Mouse (Mus musculus) small intestine, adult 2 months (tissue): ENCODE results near the gene Ranbp3l. TPM values are rescaled to one million over a fixed set of nuclear protein-coding genes. Genes with fewer than 3 reads are reported as not detected.

Source experiments
- H3K27ac ChIP-seq: fragments of 200-500 bp; 2 replicates; pipeline ENCODE4 v1.5.1; 2012; ENCODE audit warnings: low read depth, low read length, control low read depth, inconsistent platforms; ENCODE audit not compliant: insufficient read depth
- H3K27me3 ChIP-seq: fragments of 200-500 bp; 2 replicates; pipeline ENCODE4 v1.6.1; 2012; ENCODE audit warnings: mild to moderate bottlenecking, moderate library complexity, low read length, inconsistent platforms; ENCODE audit not compliant: control insufficient read depth, insufficient read depth
- H3K36me3 ChIP-seq: fragments of 200-500 bp; 2 replicates; pipeline ENCODE4 v1.6.1; 2012; ENCODE audit warnings: mild to moderate bottlenecking, low read length, control low read depth, inconsistent platforms; ENCODE audit not compliant: control insufficient read depth, insufficient read depth
- H3K4me1 ChIP-seq: fragments of 200-500 bp; 2 replicates; pipeline ENCODE4 v1.6.1; 2012; ENCODE audit warnings: low read length, inconsistent platforms, mixed read lengths; ENCODE audit not compliant: control insufficient read depth, insufficient read depth, insufficient read length
- H3K4me3 ChIP-seq: fragments of 200-500 bp; 2 replicates; pipeline ENCODE4 v1.5.1; 2012; ENCODE audit warnings: low read depth, mild to moderate bottlenecking, control low read depth, inconsistent platforms, low read length, moderate library complexity
- CTCF ChIP-seq: fragments of 200-500 bp; IDR thresholded peaks from 2 replicates; pipeline ENCODE4 v1.5.1; 2012; ENCODE audit warnings: low read depth, mild to moderate bottlenecking, control low read depth, inconsistent platforms, low read length, moderate library complexity, mixed read lengths; ENCODE audit not compliant: insufficient replicate concordance, insufficient read length; ENCODE audit errors: extremely low read depth
- POLR2A ChIP-seq: fragments of 200-500 bp; IDR thresholded peaks from 2 replicates; pipeline ENCODE4 v1.6.1; 2012; ENCODE audit warnings: low read depth, mild to moderate bottlenecking, control low read depth, inconsistent platforms, low read length, moderate library complexity
- WGBS: fragments of 180-500 bp; shearing (Covaris S2); methylation state at CpG from one replicate; pipeline ENCODE4 v1.1.7; 2018; 5-methylcytosine and 5-hydroxymethylcytosine counted together
- polyA plus RNA-seq: library from polyadenylated mRNA; depleted of rRNA; stranded (reverse); fragments of >200 nt; gene quantifications from 2 replicates; pipeline ENCODE4 v1.2.3, GENCODE M21; 2012

Ranbp3l gene
- polyA plus RNA-seq, 1 experiment, result not detected

DNA sequence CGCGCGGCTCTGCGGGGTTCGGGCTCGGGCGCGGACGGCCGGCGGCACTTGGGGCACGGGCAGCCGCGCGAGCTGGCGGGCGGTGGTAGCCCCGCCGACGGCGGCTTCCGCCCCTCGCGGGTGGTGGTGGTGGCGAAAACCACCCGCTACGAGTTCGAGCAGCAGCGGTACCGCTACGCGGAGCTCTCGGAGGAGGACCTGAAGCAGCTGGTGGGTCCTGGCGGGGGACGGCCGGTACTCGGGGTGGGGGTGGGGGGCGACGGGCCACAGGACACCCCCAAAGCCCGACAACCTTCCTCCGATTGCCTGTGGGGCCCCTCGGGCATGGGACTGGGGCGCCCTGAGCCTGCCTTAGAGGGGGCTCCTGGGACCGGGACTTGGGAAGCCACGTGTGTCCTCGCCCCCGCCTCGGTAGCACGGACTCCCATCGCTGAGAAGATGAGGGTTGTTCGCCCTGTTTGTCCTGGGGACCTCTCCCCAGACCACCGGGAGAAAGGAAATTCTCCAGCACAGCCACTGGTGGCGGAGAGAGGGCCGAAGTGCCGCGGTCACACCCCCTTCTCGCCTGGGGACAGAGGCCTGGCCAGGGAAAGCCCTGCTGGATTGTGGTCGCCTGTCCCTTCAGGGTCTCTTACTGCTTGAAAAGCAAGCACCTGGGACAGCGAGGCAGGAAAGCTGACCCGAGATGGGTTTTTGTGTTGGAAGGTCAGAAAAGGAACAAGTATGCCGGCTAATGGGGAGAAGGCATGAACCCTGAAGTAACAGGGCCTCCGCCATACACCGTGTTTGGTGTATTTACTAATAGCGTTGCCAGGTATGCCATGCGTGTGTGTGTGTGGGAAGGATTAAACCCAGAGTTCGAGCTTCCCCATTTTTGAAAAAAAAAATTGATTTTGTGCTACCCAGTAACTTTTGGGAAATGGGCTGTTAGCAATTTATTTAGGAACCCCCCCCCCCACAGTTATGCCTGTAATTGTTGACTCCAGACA is 104.1 kb downstream of the Ranbp3l start:
- Histone ChIP-seq H3K36me3 (no peaks in the 10 kb centered on the region), H3K27me3 (no peaks in the 10 kb centered on the region), H3K4me1 (peaks cover 13% of the 10 kb centered on the region), H3K27ac (peak overlapping the region; percentile 45; the same call in 1 of the 2 replicates), H3K4me3 (peak overlapping the region; percentile 84)
- under 1% methylated on average over 66 of the region's 66 CpGs for WGBS
- TF ChIP-seq POLR2A, result no peak

DNA sequence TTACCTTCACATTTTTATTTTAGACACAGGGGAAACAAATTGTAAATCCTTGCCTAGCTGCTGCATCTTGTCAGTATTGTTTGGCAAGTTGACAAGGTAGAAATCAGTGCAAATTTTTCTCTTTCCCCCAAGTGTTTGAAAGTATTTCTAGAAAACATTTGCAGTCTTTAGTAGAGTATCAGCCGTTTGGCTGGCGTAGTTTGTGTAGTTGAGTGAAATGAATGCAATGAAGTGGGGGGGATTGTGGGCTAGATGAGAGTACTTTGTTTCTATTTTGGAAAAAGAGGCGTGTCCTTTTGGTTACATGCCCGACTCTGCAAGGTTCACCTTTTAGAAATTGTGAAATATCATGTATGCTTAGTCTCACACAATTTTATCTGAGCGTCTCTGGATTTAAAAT is 104.9 kb downstream of the Ranbp3l start:
- Histone ChIP-seq H3K4me1 (peaks cover 13% of the 10 kb centered on the region), H3K27me3 (no peaks in the 10 kb centered on the region), H3K4me3 (peak overlapping the region; percentile 35; the same call in 1 of the 2 replicates), H3K36me3 (no peaks in the 10 kb centered on the region), H3K27ac (peak overlapping the region; percentile 51; the same call in 1 of the 2 replicates)
- TF ChIP-seq CTCF, result no peak
- TF ChIP-seq POLR2A, result no peak
- WGBS, result under 1% methylated on average over 5 of the region's 5 CpGs

DNA sequence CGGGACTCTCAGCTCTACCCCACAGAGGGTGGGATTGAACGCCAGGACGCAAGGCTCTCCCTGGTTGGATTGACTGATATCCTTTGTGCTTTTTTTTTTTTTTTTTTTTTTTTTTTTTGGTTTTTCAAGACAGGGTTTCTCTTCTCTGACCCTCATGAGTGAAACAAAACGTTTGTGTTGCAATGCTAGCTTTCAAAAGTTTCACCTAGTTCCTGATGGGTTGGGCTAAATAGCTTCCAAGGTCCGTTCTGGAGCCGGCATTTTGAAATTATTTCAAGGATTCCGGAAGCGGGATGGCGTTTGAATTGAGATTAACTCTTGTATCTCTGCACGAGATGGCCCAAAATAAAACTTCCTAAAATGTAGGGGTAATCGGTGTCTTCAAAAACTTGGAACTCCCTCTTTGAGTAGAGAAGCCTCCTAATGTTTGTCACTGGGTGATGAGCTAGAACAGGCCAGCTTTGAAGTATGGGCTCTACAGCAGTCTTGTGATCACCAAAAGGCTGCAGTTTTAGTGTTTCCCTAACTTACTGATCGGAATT is 105.4 kb downstream of the Ranbp3l start:
- Histone ChIP-seq H3K4me1 (peaks cover 13% of the 10 kb centered on the region), H3K36me3 (no peaks in the 10 kb centered on the region), H3K4me3 (peak overlapping the region; percentile 35; the same call in 1 of the 2 replicates), H3K27ac (peak overlapping the region; percentile 51; the same call in 1 of the 2 replicates), H3K27me3 (no peaks in the 10 kb centered on the region)
- TF ChIP-seq POLR2A, result no peak
- TF ChIP-seq CTCF, result no peak
- 7% methylated on average over 12 of the region's 12 CpGs for WGBS

DNA sequence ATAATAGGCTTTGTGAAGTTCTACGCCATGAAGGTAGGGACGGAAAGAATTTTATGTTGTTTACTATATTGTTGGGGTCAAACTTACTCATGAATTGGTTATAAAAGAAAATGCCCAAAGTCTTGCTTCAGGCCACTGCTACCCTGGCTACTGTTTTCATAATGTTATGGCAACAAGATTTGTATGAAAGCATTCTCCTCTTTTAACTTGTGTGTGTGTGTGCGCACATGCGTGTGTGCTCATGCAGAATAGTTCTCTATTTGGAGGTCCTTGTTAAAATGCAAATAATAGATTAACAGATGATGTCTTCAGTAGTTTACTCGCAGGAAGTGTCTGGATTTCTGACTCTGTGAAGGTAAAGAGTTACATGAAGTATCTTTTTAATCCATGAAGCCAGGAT is 105.9 kb downstream of the Ranbp3l start:
- no peaks in the 10 kb centered on the region for H3K36me3 ChIP-seq
- H3K4me3 ChIP-seq, result no peak overlapping the region
- peaks cover 13% of the 10 kb centered on the region for H3K4me1 ChIP-seq
- H3K27ac ChIP-seq, result 0 out of 2 replicates have a peak overlapping the region, but pooled peaks have one; percentile 47
- WGBS, result 42% methylated on average over 5 of the region's 5 CpGs
- no peaks in the 10 kb centered on the region for H3K27me3 ChIP-seq
- TF ChIP-seq CTCF, result no peak
- TF ChIP-seq POLR2A, result no peak

DNA sequence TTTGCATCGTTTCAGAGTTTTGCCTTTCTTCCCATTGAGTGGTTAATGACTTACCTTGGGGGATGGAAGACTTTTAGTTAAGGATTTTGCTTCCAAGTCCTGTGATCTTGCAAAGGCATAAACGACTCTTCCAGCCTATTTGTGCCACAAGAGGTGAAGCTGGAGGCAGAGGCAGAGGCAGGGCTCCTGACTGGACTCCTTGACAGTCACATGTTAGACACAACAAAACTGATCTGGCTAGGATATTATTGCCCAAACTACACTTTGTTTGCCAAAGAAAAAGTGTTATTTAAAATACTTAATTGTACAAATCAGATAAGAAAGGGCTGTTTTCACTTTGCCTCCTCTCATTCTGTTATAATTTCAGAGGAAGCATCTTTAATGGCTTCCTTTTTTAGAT is 106.4 kb downstream of the Ranbp3l start:
- no peak overlapping the region for H3K27ac ChIP-seq
- WGBS, result 17% methylated on average over 2 of the region's 2 CpGs

DNA sequence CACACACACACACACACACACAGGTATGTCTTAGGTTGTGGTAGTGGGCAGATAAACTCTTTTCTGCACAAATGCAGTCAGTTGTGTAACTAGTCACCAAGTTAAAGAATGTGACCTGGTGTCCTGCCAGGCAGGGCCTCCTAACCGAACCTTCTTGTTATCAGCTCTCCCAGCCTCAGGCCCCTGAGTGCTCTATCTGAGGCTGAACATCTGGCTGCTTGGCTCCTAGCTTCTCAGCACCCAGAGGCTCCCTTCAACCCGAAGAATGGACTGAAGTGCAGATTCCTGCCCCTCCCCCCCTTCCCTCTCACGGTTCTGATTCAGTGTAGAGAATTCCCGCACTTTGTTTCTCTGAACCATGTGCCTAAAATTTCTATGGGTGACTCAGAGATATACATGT is 106.9 kb downstream of the Ranbp3l start:
- Histone ChIP-seq H3K4me3 (no peak overlapping the region), H3K27ac (no peak overlapping the region), H3K36me3 (no peaks in the 10 kb centered on the region), H3K4me1 (peaks cover 15% of the 10 kb centered on the region), H3K27me3 (no peaks in the 10 kb centered on the region)
- 11% methylated on average over 4 of the region's 4 CpGs for WGBS
- TF ChIP-seq CTCF (no peak), POLR2A (no peak)

More for the DNA sequence above, 106.4 kb downstream of the Ranbp3l start:
- H3K36me3 ChIP-seq, result no peaks in the 10 kb centered on the region
- no peaks in the 10 kb centered on the region for H3K27me3 ChIP-seq
- H3K4me3 ChIP-seq, result no peak overlapping the region
- peaks cover 13% of the 10 kb centered on the region for H3K4me1 ChIP-seq
- no peak for TF ChIP-seq POLR2A
- no peak for TF ChIP-seq CTCF

DNA sequence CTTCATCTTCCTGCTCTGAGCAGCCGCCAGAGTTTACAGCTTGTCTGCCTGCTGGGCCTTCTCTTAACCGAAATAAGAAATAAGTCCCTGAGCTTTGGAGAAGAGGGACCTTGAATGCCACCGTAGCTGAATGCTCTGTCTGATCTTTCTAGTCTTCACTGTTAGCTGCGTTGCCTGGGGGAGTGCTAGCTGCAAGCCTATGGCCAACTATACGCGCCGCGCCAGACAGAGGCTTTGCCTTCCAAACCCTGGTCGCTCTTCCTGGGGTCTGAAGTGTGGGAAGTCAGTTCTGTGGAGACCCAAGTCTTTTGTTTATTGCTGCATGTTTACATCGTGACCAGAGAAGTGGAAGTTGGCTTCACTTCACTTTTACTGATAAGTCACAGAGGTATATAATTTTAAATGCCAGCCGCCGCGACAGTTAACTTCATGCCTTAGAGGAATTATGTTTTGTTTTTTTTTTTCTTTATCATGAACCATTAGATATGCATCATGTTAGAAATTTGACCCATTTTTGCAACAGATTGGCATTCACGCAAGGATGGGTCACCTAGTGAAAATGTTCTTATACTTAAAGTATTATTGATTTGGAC is 108.0 kb downstream of the Ranbp3l start:
- Histone ChIP-seq H3K27me3 (no peaks in the 10 kb centered on the region), H3K4me3 (no peak overlapping the region), H3K36me3 (no peaks in the 10 kb centered on the region), H3K4me1 (peaks cover 12% of the 10 kb centered on the region), H3K27ac (no peak overlapping the region)
- TF ChIP-seq CTCF, result no peak
- TF ChIP-seq POLR2A, result no peak
- WGBS, result 45% methylated on average over 14 of the region's 14 CpGs
